Mouse (Mus musculus) lung, adult 2 months (tissue): ENCODE results near the gene Cyp2d11.

ENCODE experiments used
- CTCF ChIP-seq: fragments of 200-500 bp; IDR thresholded peaks from 2 replicates; pipeline ENCODE4 v1.5.1; 2011; ENCODE audit warnings: mild to moderate bottlenecking, low read length, control low read depth; ENCODE audit not compliant: insufficient read depth
- POLR2A ChIP-seq: fragments of 200-500 bp; IDR thresholded peaks from 2 replicates; pipeline ENCODE4 v1.6.1; 2011; ENCODE audit warnings: low read depth, mild to moderate bottlenecking, control low read depth, low read length, borderline replicate concordance; ENCODE audit errors: extremely low read depth

DNA sequence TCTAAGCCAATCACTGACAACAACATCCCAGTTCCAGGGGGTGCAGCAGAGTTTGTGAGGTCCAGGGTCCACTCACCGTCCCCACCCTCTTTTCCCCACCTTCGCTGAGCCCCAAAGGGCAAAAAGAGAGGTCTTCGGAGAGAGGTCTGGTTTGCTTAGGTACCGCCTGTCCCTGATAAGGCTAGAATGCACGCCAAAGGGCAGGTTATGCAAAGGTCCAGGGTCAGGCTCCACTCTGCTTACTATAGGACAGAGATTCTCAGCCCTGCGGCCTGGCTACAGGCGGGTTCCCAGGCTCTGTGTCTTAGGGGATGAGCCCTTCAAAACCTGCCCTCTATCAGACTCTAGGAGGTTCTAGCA is 14.3 kb downstream of the Cyp2d11 start:
- no peak for TF ChIP-seq POLR2A
- TF ChIP-seq CTCF: no peak
